Mouse (Mus musculus) urinary bladder, postnatal 25 days (tissue): ENCODE measurements at regions not wholly inside any gene's neighbourhood (a gene's known extent, or its start where the extent isn't known, plus 50 kb on each side); places are given as distances from the start of the nearest gene placed in this dataset.

Experiments
- DNase-seq: peaks from one replicate; pipeline ENCODE4 v3.0.0; 2022; ENCODE audit warnings: low spot score

- DNase-seq, result no peak
These were observed 261.0 kb downstream of the Cog6 start for GRCm38 (mm10) chr3:52756006-52756405.

- DNase-seq, result no peak
These were observed 262.1 kb downstream of the Cog6 start for GRCm38 (mm10) chr3:52754978-52755377.

GRCm38 (mm10) chr3:52754401-52754800, 262.6 kb downstream of the Cog6 start:
- DNase-seq, result no peak

- DNase-seq, result no peak
These were observed 270.1 kb downstream of the Cog6 start for GRCm38 (mm10) chr3:52746917-52747316.

GRCm38 (mm10) chr3:52744334-52744733, 272.7 kb downstream of the Cog6 start:
- no peak for DNase-seq

GRCm38 (mm10) chr3:52740466-52741026, 276.5 kb downstream of the Cog6 start:
- DNase-seq, result no peak

GRCm38 (mm10) chr3:52739526-52739925, 277.5 kb downstream of the Cog6 start:
- DNase-seq, result no peak

GRCm38 (mm10) chr3:52738386-52738785, 278.7 kb downstream of the Cog6 start:
- no peak for DNase-seq

GRCm38 (mm10) chr3:52735939-52736338, 281.1 kb downstream of the Cog6 start:
- DNase-seq, result no peak

- DNase-seq, result no peak
These were observed 285.1 kb downstream of the Cog6 start for GRCm38 (mm10) chr3:52731941-52732340.

GRCm38 (mm10) chr3:52731491-52731890, 285.5 kb downstream of the Cog6 start:
- DNase-seq, result no peak

- DNase-seq, result no peak
These were observed 287.3 kb downstream of the Cog6 start for GRCm38 (mm10) chr3:52729731-52730130.

- DNase-seq, result no peak
These were observed 288.2 kb downstream of the Cog6 start for GRCm38 (mm10) chr3:52728860-52729259.

- no peak for DNase-seq
These were observed 288.6 kb downstream of the Cog6 start for GRCm38 (mm10) chr3:52728426-52728825.

GRCm38 (mm10) chr3:52724354-52724753, 292.7 kb downstream of the Cog6 start:
- no peak for DNase-seq

- DNase-seq, result no peak
These were observed 294.1 kb downstream of the Cog6 start for GRCm38 (mm10) chr3:52722946-52723345.

- no peak for DNase-seq
These were observed 297.9 kb downstream of the Cog6 start for GRCm38 (mm10) chr3:52719181-52719580.

GRCm38 (mm10) chr3:52717324-52717723, 299.7 kb downstream of the Cog6 start:
- DNase-seq, result no peak

- DNase-seq, result no peak
These were observed 304.9 kb downstream of the Cog6 start for GRCm38 (mm10) chr3:52712151-52712550.

GRCm38 (mm10) chr3:52711133-52711532, 305.9 kb downstream of the Cog6 start:
- DNase-seq, result no peak

- no peak for DNase-seq
These were observed 308.3 kb downstream of the Cog6 start for GRCm38 (mm10) chr3:52708746-52709145.

- DNase-seq, result no peak
These were observed 308.7 kb downstream of the Cog6 start for GRCm38 (mm10) chr3:52708301-52708700.

- DNase-seq, result no peak
These were observed 310.4 kb downstream of the Cog6 start for GRCm38 (mm10) chr3:52706626-52707025.

GRCm38 (mm10) chr3:52703751-52704150, 313.3 kb downstream of the Cog6 start:
- no peak for DNase-seq

- no peak for DNase-seq
These were observed 314.1 kb downstream of the Cog6 start for GRCm38 (mm10) chr3:52702962-52703361.
